Mouse (Mus musculus): ENCODE results near the gene Tiam2.

Tiam2 gene

GRCm38 (mm10) chr17:3558356-3558870 is 232.0 kb downstream of the Tiam2 start:
- no peak for DNase-seq (ENCODE audit: low spot score in 2 of 2)

GRCm38 (mm10) chr17:3560534-3560933 is 234.2 kb downstream of the Tiam2 start:
- peak in 1 of 2 experiments; percentile 8 for DNase-seq (ENCODE audit: low spot score in 2 of 2)

GRCm38 (mm10) chr17:3562405-3562804 is 236.0 kb downstream of the Tiam2 start:
- no peak for DNase-seq (ENCODE audit: low spot score in 2 of 2)

GRCm38 (mm10) chr17:3570876-3571275 is 244.5 kb downstream of the Tiam2 start:
- DNase-seq (ENCODE audit: low spot score in 2 of 2): peak; percentile 79 to 88
